Mouse (Mus musculus) retina, postnatal 7 days (tissue): ENCODE measurements at regions not wholly inside any gene's neighbourhood (a gene's known extent, or its start where the extent isn't known, plus 50 kb on each side); places are given as distances from the start of the nearest gene placed in this dataset.

ENCODE experiments used
- DNase-seq: peaks from one replicate; pipeline ENCODE4 v3.0.0-alpha.2; 2012; ENCODE audit warnings: low read depth, low spot score

DNA sequence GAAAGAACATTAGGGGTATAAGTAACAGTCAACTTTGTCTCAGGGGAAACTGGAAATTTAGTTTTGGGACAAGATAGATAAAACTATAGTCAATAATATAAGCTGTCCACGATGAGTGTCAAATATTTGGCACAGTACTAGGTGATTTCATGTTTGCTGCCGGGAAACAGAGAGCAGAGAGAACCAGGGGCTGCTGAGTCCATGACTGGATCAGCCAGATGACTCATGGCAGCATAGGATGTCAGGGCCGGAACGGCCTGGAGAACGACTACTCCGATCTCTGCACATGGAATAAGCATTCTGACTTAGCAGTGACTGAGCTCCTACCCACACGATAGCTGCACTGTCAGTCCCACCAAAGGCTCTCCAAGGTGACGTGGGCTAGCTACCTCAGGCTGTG lies 197.6 kb upstream of the Bmper start:
- DNase-seq = no peak

DNA sequence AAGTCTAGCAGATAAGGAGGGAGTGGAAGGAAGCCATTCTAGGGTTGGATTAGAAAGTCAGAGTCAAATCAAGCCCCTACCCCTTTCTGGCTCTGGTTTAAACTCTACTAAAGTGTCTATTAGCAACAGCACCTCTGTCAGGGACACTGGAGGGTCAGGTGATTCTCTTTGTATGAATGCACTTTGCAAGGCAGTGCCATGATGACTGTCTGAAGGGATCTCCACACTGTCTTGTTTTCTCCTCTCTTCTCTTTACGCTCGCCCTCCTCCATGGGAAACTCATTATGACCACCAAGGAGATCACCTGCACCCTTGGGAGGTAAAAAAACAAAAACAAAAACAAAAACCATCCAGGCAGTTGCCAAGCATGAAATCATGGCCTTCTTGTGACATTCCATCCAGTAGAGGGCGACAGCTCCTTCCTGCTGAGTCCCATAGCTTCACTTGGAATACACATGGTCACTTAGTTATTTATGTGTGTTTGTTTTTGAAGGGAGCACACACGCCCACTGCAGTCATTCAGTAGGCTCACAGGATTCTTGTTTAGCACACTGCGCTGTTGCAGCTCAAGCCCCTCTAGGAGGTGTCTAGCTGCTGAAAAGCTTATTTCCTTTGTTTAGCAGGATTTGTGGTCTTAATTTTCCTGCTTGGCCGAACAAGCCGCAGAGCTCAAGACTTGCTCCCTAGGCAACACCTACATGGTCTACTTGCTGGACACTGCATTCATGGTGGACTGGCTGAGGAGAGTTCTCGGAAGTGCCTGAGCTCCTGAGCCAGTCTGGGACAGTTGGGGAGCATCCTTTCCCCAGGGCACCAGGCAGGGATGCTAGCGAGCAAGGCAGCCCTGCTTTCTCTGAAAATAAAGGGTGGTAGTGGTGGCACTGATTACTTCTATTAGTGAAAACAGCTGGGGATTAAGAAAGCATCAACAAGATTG lies 195.2 kb upstream of the Bmper start:
- DNase-seq = peak; percentile 53

DNA sequence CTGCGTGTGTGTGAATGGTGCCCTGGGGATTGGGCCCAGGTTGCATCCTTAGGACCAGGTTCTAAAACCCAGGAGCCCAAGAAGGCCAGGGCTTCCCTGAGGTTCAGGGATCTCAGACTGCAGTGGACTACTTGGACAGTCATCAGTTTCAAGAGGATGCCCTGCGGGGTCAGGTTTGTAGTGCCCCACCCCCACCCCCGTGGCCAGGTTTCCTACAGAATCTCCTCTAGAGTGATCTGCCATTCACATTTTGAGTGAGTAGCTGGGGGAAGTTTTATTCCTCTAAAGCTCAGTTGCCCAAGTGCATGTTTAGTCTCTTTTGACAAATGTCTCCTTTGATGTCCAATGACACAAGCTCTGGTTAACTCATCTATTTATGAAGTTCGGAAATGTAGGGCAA lies 193.5 kb upstream of the Bmper start:
- no peak for DNase-seq

DNA sequence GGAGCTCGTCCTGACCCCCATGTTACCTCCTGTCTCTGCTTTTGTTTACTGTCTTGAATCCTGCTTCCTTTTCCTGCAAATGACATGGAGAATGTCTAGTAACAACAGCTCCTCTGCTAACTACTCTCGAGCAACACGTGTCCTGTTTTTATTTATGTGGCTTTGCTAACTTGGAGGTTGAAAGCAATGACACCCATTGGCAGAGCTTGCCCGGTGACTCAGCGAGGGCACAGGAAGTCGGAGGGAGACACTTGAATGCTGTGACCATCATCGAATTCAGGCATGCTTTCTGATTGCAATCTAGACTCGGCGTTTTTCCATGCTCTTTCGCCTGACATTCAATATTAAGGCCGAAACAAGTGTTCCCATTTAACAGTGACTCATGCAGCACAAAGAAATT lies 192.7 kb upstream of the Bmper start:
- DNase-seq = no peak

DNA sequence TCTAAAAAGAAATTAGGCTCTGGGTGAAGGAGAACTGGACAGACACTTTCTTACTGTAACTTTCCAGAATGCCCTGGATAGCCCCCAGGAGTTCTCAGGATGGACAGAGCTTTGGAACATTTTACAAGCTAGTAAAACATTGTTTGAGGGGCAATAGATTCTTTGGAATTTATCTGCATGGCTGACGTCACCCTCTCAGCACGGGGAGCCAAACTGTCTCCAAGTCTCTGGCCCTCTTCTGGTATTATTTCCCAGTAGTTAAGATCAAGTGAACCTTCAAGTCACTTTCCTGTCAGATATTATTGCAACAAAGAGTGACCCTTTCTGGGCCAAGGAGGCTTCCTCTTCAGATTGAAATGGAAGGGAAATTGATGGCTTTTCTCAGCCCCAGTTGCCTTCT lies 192.3 kb upstream of the Bmper start:
- no peak for DNase-seq

DNA sequence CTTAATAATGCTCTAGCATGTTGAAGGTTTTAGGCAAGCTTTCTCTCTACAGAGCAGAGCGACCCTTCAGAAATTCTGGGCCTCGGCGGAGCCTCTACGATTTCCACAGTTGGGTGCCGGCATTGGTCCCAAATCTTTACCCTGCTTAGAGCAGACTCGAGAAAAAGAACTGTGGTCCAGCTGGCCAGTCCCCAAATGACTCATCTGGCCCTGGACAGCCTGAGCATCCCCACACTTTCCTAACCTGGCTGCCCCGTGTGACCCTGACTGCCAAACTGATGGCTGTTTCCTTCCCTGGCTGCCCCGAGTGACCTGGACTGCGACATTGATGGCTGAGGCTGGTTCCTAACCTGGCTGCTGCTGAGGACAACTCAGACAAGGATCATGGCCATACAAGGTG lies 191.0 kb upstream of the Bmper start:
- no peak for DNase-seq

DNA sequence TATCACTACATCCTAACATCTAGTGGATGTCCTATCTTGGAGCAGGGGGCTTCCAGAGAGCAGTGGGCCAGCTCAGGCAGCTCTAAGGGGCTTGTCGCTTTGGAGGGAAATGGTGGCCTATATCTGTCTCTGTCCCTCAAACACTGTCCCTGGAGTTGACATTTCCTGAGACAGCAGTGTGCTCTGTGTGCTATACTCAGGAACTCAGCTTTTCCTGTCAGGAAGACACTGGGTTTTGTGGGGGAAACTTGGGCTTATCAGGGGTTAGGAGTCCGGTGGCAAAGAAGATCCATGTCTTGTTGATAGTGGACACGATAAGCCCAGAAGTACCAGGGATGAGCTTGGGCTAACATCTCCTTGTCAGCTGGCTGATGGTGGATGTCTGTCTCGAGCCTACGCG lies 187.6 kb upstream of the Bmper start:
- no peak for DNase-seq

DNA sequence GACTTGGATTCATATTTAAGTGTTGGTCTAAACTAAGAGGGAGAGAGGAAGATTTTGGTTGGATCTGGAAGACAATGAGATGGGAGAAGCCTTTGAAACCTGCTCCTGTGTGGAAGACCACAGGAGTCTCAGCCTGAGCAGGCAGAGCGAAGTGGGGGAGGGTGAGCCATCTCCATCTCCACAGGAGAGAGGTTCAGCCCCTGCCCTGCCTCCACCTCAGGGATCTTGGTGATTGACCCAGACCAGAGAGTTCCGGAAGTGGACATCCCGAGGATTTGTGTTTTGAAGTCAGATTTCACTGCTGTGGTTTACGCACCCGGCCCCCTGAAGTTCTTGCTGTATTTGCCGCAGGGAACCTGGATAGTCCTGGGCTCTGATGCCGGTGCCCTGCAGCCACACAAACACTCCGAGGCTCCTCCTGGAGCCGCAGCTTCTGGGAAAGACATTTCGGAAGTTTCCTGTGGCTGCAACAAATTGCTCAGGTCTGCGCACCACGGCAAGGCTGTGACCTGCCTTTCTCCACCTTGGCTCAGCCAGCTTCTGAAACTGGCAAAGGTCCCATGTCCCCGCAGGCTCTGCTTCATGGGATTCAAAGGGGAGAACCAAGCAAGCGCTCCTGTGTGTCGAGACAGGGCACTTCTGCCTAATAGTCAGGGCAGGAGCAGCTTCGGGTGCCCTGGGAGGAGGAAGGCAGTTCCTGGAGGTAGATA lies 186.8 kb upstream of the Bmper start:
- no peak for DNase-seq

DNA sequence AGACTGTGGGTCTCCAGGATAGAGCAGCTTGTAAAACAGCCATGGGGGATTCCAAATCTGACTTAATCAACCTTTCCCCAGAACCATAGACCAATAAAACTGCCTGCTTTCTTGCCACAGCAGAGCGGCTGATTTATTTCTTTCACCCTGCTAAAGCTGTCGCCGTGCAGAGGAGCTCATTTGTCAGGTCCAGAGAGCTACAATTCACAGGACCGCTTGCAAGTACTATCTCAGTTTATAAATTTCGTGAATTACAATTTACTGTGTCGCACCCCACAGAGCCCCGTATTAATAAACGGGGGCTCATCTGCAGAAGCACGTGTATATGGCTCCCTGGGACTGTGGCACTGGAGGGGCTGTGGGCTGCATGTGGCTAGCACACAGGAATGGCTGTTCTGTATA lies 185.4 kb upstream of the Bmper start:
- no peak for DNase-seq

DNA sequence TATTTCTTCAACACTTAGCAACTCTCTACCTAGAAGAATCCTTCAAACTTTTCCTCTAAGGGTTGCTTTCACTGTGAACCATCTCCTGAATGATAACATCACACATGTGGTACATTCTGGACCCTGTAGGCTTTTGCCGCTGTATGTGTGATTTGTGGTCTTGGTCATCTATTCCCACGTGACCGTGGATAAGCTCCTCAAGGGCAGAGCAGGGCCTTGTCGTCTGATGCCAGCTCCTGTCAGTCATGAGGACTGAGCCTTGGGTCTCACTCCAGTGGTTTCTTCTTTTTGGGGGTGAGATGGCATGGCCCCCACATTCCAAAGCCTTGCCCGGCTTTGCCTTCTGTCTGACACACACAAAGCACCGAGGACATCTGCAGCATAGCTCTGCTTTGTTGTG lies 183.3 kb upstream of the Bmper start:
- DNase-seq = no peak

DNA sequence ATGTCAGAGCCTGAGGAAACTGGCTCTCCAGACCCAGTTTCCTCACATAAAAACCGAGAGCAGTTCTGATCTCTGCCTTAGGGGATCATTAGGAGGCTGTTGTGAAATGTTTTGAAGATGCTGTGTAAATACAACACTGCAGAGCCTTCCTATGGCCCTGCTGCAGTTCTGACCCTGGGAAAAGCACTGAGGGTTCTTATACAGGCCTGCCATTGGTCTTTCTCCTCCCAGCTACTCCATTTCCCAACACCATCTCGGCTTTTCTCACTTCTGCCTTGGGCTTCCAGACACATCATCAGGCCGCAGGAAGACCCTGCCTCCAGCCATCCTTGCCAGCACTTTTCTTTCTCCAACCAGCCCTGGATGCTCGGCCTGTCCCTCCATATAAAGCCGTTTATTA lies 181.9 kb upstream of the Bmper start:
- DNase-seq = no peak

DNA sequence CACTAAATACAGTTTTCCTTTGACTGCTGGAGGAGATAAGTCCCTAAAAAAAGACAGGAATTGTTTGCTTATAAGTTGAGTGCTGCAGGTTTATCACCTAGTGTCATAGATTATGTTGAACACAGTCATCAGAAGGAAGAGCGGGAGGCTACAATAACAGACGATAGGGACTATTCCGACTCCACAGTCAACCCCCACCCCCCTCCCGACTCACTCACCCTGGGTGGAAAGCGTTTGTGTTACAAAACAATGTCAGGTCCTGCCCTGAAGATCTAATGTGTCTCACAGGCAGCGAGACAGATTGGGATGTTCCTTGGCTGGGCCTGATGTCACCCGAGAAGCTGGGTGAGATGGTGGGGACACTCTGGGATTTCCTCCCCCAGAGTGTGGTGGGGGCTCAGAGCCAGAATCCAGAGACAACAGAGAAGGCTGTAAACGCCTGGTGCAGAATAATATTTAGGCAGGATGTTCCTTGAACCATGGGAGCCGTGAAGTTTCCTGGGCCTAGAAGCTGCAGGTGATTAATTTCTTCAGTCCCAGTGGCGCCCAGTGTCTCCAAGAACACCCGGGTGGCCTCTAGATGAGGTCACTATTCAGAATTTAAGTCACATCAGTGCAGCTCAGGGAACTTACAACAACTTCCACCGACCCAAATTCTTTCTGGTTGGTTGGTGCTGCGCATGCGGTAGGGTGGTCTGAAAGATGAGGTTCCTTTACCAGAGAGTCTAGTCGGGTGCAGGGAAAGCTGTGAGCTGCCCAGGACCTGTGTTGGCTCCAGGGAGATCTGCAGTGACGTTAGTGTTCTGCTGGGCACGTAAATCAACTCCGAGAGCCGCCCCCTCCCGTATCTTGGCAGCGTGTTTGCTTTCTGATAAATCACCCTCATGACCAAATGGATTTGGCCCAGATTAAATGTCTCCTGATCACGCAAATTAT lies 181.1 kb upstream of the Bmper start:
- DNase-seq = no peak

DNA sequence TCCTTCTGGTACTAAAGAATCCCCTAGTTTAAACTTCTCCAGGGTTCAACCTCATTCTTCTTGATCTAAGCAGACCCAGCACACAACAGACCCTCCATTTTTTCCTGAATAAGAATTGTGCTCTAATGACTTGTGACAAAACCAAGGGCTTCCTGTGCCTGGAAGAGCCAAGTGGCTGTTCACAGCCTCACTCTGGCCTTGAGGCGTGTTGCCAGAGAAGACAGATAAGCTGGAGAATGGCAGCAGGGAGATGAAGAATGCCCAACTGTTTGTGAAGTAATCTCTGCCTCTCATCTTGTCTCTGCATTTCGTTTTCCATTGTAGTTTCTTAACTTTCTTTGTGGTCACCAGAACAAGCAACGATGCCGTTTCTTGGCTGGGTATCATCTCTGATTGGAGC lies 179.9 kb upstream of the Bmper start:
- no peak for DNase-seq

DNA sequence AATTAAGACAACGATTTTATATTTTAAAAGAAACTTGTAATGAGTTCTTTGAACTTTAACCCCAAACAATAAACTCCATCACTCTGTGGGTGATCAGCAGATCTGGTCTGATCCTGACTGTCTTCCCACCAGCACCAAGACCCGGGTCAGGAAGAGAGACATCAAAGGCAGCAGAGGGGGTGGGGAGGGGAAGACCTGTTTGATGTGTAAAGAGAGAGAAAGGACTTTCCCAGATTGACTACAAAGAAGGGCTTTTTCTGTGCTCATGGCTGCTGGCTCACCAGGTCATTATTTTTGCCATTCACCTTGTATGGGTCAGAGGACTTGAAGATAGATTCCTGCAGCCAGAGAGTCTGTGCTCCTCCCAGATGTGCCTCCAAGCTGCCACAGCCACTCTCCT lies 177.4 kb upstream of the Bmper start:
- DNase-seq = no peak

DNA sequence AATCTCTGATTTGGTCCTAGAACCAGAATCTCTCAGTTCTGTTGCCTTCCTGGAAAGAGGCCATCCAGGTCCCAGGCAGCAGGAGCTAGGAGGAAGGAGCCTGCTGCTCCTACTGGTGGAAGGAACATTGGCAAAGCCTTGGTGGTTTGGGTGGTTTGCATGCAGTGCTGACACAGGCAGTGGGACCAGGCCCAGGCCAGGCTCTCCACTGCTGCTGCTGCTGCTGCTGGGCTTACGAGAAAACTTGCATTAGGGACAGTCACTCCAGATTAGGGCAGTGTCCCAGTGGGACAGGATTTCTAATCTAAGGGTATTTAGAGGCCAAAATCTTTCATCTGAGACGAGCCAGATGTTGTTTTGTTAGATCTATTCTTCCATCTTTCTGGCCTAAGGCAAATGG lies 172.1 kb upstream of the Bmper start:
- no peak for DNase-seq

DNA sequence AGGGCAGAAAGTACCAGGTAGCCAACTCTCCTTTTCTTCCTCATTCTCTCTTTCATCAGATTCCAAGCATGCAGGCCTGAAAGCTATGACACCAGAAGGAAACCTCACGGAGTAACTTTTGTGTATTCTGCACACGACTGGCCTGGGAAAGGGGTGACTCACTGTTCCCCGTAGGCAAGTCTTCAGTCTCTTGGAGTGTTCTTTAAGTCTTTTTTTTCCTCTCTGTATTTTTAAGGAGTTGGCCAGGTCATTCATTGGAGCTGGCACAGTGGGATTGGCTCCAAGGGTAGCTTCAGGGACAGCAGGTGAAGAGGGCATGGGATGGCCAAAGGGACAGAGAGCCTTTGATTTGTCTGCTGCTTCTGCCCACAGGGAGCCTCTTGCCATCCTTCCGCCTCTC lies 163.3 kb upstream of the Bmper start:
- no peak for DNase-seq

DNA sequence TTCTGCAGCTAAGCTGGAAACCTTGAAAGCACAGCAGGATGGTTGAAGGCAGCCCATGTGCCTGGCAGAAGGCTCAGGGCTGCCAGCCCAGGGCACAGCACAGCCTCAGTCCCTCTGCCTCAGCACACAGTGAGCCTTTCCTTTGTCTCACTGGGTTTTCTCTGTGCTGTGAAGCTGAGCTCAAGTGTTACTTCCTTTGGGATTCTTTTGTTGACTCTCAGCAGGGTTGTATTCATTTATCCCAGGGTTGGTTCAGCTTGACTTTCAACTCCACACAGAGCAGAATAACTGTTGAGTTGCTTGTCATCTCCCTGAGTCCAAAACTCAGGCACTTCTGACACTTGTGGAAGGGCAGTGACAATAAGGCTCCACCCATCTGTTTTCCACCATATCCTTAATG lies 162.3 kb upstream of the Bmper start:
- no peak for DNase-seq

DNA sequence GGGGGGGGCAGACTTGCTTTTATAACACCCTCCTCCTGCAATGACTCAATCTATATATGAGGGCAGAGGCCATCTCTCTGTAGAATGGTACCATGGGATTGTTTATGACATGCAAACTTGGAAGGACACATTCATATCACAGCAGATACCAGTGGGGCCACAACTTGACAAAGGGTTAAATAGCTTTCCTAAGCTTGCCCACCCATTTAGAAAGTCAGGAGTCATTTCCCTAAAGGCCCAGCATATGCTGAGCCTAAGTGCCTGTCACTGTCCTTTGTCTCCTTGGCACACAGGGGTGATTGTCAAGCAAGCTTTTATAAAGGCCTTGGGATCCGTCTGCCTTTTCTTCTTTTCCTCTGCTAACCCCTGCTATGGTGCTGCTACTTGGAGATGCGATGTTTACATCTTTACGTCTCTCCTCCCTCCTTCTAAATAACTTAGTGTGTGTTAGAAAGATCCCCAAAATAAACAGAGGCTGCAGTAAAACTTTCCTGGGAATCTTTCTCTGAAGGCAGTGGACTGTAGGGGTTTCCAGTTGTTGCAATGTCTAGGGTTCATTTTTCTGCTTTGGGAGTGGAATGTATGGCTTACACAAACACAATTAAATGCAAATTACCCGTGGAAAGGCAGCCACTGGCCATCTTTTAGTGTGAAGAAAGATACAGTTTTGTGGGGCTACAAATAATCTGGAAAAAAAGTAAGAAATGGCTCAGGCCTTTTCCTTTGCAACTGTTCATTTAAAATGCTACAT lies 161.5 kb upstream of the Bmper start:
- no peak for DNase-seq

DNA sequence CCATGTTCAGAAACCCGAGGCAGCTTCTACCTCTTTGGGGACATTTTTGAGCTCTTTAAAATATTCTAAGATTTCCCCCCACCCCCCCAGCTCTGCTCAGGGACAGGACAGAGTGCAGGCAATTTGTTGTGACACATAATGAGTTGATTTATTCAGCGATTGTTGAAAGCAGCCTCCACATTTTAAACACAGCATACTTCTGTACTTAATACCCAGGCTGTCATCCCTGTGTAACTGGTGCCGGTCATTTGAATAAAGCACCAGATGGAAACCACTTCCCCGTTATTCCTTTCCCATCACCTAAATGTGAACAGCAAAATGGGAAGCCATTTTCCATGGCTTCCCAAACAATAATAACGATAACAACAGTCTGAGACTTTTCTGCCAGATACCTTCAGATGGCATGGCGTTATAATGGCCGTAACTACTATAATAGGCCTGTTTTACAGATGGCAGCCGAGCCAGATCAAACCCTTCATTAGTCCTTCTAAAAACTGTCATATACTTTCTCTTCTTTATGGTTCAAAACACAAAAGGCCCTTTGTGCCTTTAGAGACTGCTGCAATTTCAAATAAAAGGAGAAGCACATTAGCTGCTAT lies 160.7 kb upstream of the Bmper start:
- DNase-seq = no peak

DNA sequence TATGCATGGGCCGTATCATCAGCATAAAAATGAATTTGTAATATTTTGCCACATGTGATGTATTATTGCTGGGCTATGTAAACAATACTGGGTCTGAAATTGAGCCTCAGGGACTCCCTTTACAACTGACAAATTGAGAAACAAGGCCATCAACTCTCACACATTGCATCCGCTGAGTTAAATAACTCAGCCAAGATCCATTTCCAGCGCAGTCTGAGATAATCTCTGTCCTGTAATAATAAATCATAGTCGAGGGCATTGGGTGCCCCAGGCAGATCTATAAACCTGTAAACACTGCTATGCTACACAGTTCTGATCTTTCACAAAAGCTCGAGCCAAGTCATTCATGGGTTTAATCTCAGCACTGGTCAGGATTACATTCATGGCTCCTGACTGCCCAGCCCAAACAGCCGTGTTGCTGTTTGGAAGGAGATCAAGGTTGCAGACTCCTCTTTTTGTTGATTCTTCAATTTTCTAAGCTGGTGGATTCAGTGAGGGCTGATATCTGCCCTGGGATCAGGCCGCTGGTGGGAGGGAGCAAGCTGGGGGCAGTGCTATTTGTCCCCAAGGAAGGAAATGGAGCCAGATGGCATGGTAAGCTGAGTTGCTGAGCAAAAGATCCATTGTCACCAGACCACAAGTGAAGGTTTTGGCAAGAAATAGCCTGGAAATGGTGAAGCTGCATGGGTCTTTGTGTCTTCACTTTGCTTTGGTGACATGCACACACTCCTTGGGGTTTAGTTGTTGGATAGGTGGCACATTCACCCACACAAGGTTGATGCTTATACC lies 160.0 kb upstream of the Bmper start:
- DNase-seq = no peak
